Mouse (Mus musculus) spleen, adult 2 months (tissue): ENCODE measurements around the gene Nav2.

Experiments used
- CTCF ChIP-seq: fragments of 200-500 bp; IDR thresholded peaks from 2 replicates; pipeline ENCODE4 v1.5.1; 2011; ENCODE audit warnings: mild to moderate bottlenecking, inconsistent platforms; ENCODE audit not compliant: insufficient read depth, insufficient read length, insufficient replicate concordance; ENCODE audit errors: extremely low read depth
- POLR2A ChIP-seq: fragments of 200-500 bp; IDR thresholded peaks from 2 replicates; pipeline ENCODE4 v1.6.1; 2011; ENCODE audit warnings: low read depth, low read length, inconsistent platforms

DNA sequence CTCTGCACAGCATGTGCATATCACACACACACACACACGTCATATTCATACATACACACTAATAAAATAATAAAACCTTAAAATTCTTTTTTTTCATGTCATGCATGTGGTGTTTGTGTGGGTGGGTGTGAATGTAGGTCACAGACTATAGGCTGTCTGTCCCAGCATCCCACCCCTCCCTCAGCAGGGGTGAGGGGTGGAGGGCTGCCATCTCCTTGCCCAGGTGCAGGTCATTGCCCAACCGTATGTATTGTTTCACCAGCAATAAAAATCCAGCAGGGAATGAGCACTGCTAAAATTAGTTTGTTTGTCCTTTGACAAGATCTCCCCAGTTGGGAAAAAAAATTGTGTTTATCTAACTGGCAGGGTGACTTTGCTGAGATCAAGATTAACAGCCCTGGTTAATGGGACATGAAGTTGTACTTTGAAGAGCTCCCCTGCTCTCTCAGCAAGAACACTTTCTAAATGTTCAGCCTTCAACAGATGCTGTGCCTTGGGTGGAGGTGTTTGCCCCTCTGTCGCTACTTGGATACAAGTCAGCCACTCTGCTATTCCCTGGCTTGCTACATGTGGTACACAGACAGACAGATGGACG, 580.1 kb downstream of the Nav2 start:
- TF ChIP-seq CTCF (no peak), POLR2A (no peak)
